Mouse (Mus musculus) CH12.LX (cell line): Measurements from ENCODE around the gene Themis. TPM values are rescaled to one million over a fixed set of nuclear protein-coding genes. Genes with fewer than 3 reads are reported as not detected.

Experiments used
- DNase-seq: peaks from one replicate; pipeline ENCODE4 v3.0.0-alpha.2; 2013; ENCODE audit errors: extremely low read depth
- H3K27ac ChIP-seq: 2 replicates; pipeline ENCODE4 v1.5.1; 2012; ENCODE audit warnings: low read depth, mild to moderate bottlenecking, control low read depth, moderate library complexity; ENCODE audit not compliant: insufficient read depth
- H3K27me3 ChIP-seq: replicated peaks from 2 replicates; pipeline ENCODE3; 2012; ENCODE audit warnings: inconsistent platforms
- H3K36me3 ChIP-seq, 2 experiments: replicated peaks in 1 of 2; 2 replicates each; pipeline versions ENCODE3 to v1.6.1; 2012; ENCODE audit warnings: inconsistent platforms in 1 of 2, low read length in 1 of 2, mild to moderate bottlenecking in 1 of 2, mixed read lengths in 1 of 2, moderate library complexity in 1 of 2; ENCODE audit not compliant: control insufficient read depth in 1 of 2, insufficient read depth in 1 of 2
- H3K4me1 ChIP-seq, 2 experiments: 2 replicates each; pipeline ENCODE4 v1.6.1; 2012; ENCODE audit warnings: inconsistent platforms in 1 of 2, moderate library complexity in 1 of 2; ENCODE audit not compliant: insufficient read depth in 2 of 2, control insufficient read depth in 1 of 2
- H3K4me2 ChIP-seq: 2 replicates; pipeline ENCODE4 v1.6.1; 2012; ENCODE audit warnings: low read depth, mild to moderate bottlenecking, control low read depth; ENCODE audit not compliant: poor library complexity, insufficient read depth, severe bottlenecking
- H3K4me3 ChIP-seq, 3 experiments: fragments of 150-350 bp in 1 of 3; sonication (generic) in 1 of 3; replicated peaks in 1 of 3; 2 replicates each; pipeline versions ENCODE3 to v1.5.1; 2011 to 2012; ENCODE audit warnings: low read depth in 2 of 3, low read length in 2 of 3, mild to moderate bottlenecking in 2 of 3, moderate library complexity in 2 of 3, control low read depth in 1 of 3, improper control_type of control experiment in 1 of 3, inconsistent platforms in 1 of 3, mixed read lengths in 1 of 3; ENCODE audit not compliant: poor library complexity in 1 of 3
- H3K79me2 ChIP-seq: replicated peaks from 2 replicates; pipeline ENCODE4 v1.6.1; 2012; ENCODE audit warnings: mild to moderate bottlenecking, moderate library complexity; ENCODE audit not compliant: control insufficient read depth, poor library complexity, insufficient read depth, severe bottlenecking; ENCODE audit errors: extremely low read depth
- H3K9ac ChIP-seq: 2 replicates; pipeline ENCODE4 v1.6.1; 2012; ENCODE audit warnings: low read depth, mild to moderate bottlenecking, control low read depth, moderate library complexity; ENCODE audit not compliant: insufficient read depth
- H3K9me3 ChIP-seq: replicated peaks from 2 replicates; pipeline ENCODE3; 2012; ENCODE audit warnings: low read length, inconsistent platforms, mixed read lengths
- CHD2 ChIP-seq: IDR thresholded peaks from 2 replicates; pipeline ENCODE4 v1.6.1; 2011; ENCODE audit warnings: low read length, improper control_type of control experiment
- CTCF ChIP-seq, 2 experiments: IDR thresholded peaks in 1 of 2; conservative IDR thresholded peaks in 1 of 2; 2 replicates each; pipeline ENCODE4 v1.5.1; 2011 to 2012; ENCODE audit warnings: low read depth in 2 of 2, low read length in 2 of 2, improper control_type of control experiment in 1 of 2, inconsistent platforms in 1 of 2, mild to moderate bottlenecking in 1 of 2, moderate library complexity in 1 of 2
- E2F4 ChIP-seq: IDR thresholded peaks from 2 replicates; pipeline ENCODE4 v1.6.1; 2011; ENCODE audit warnings: low read depth, low read length, improper control_type of control experiment; ENCODE audit not compliant: insufficient replicate concordance
- ELF1 ChIP-seq: IDR thresholded peaks from 2 replicates; pipeline ENCODE4 v1.6.1; 2014; ENCODE audit warnings: low read depth, mild to moderate bottlenecking, inconsistent platforms, low read length, improper control_type of control experiment
- GABPA ChIP-seq: IDR thresholded peaks from 2 replicates; pipeline ENCODE4 v1.6.1; 2012; ENCODE audit warnings: low read depth, low read length, improper control_type of control experiment, inconsistent platforms; ENCODE audit not compliant: insufficient replicate concordance
- HCFC1 ChIP-seq: IDR thresholded peaks from 2 replicates; pipeline ENCODE4 v1.6.1; 2012; ENCODE audit warnings: low read depth, mild to moderate bottlenecking, inconsistent platforms, low read length, improper control_type of control experiment
- IRF4 ChIP-seq: IDR thresholded peaks from 2 replicates; pipeline ENCODE4 v1.6.1; 2014; ENCODE audit warnings: low read depth, mild to moderate bottlenecking, inconsistent platforms, low read length, improper control_type of control experiment
- JUN ChIP-seq: IDR thresholded peaks from 2 replicates; pipeline ENCODE4 v1.6.1; 2011; ENCODE audit warnings: low read depth, mild to moderate bottlenecking, low read length, improper control_type of control experiment, moderate library complexity; ENCODE audit not compliant: insufficient read depth
- JUND ChIP-seq: conservative IDR thresholded peaks from 2 replicates; pipeline ENCODE4 v1.6.1; 2011; ENCODE audit warnings: low read depth, low read length, improper control_type of control experiment
- MAZ ChIP-seq: IDR thresholded peaks from 2 replicates; pipeline ENCODE4 v1.6.1; 2012; ENCODE audit warnings: low read depth, mild to moderate bottlenecking, inconsistent platforms, low read length, improper control_type of control experiment, moderate library complexity
- MEF2A ChIP-seq: IDR thresholded peaks from 2 replicates; pipeline ENCODE4 v1.6.1; 2014; ENCODE audit warnings: low read depth, mild to moderate bottlenecking, inconsistent platforms, low read length, improper control_type of control experiment, borderline replicate concordance
- NRF1 ChIP-seq: IDR thresholded peaks from 2 replicates; pipeline ENCODE4 v1.6.1; 2014; ENCODE audit warnings: low read depth, mild to moderate bottlenecking, inconsistent platforms, low read length, improper control_type of control experiment, moderate library complexity
- POLR2A ChIP-seq: IDR thresholded peaks from 2 replicates; pipeline ENCODE4 v1.6.1; 2011; ENCODE audit warnings: low read depth, mild to moderate bottlenecking, improper control_type of control experiment, low read length
- SIN3A ChIP-seq: IDR thresholded peaks from 2 replicates; pipeline ENCODE4 v1.6.1; 2012; ENCODE audit warnings: low read length, improper control_type of control experiment, inconsistent platforms
- SMC3 ChIP-seq: IDR thresholded peaks from 2 replicates; pipeline ENCODE4 v1.6.1; 2011; ENCODE audit warnings: low read depth, low read length, improper control_type of control experiment
- TBP ChIP-seq: conservative IDR thresholded peaks from 2 replicates; pipeline ENCODE4 v1.6.1; 2011; ENCODE audit warnings: low read depth, low read length, improper control_type of control experiment
- ZMIZ1 ChIP-seq: IDR thresholded peaks from 2 replicates; pipeline ENCODE4 v1.6.1; 2012; ENCODE audit warnings: low read depth, mild to moderate bottlenecking, inconsistent platforms, low read length, improper control_type of control experiment
- dilution Hi-C: fragments of 300-500 bp; cut with MboI; formaldehyde crosslinking; loops from 2 replicates; pipeline ENCODE4 v1.14.3; 2020; ENCODE audit warnings: low sequenced_read_pairs; ENCODE audit not compliant: extremely low pct_unique_long_range_greater_than_20kb, extremely low pct_ligation_motif_present
- in situ Hi-C: fragments of 300-500 bp; cut with MboI; formaldehyde crosslinking; loops from 3 replicates; pipeline ENCODE4 v1.14.3; 2019; ENCODE audit warnings: low sequenced_read_pairs, low pct_ligation_motif_present, low pct_unique_long_range_greater_than_20kb, mixed read lengths
- polyA plus RNA-seq: library from polyadenylated mRNA; unstranded; fragments of >175 nt; gene quantifications from 2 replicates; pipeline ENCODE4 v1.2.1, GENCODE M21; 2012; ENCODE audit warnings: low read depth; ENCODE audit not compliant: insufficient read length
- total RNA-seq, 2 experiments: library from RNA; depleted of rRNA; stranded (reverse); fragments of 300-350 nt in 1 of 2; fragments of >200 nt in 1 of 2; gene quantifications; 2 replicates each; pipeline ENCODE4 v1.2.3; 2012 to 2014

Gene Themis
- total and polyA plus RNA-seq, 3 experiments, result not detected

DNA sequence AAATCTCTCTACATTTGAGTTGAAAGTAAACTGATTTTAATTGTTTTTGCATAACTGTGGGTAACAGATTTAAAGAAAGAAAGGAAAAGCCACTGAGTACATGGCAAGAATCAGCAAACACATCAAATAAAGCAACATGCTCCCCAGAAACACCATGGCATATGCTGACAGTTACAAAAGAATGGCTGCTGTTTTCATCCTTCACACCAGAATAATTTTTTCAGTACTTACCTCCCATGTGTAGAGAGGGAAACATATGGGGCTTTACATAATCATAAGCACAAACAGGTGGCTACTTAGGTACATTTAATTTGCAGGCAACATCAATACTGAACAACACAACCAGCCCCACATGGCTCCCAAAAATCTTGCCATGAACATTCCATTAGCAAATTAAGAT lies 86.8 kb downstream of the Themis start:
- no peaks in the 10 kb centered on the region for H3K79me2 ChIP-seq
- no peak for DNase-seq
- H3K4me1 ChIP-seq, result no peaks in the 10 kb centered on the region
- TF ChIP-seq GABPA (no peak), NRF1 (no peak), CTCF (conservative IDR thresholded peaks at IDR 0.05 in 1 of 2, IDR thresholded peaks at IDR 0.05 in 1 of 2; ENCODE audit: low read depth in 2 of 2, low read length in 2 of 2) (no peak), E2F4 (no peak), MAZ (no peak), JUN (no peak), SMC3 (no peak), JUND (no peak), ELF1 (no peak), HCFC1 (no peak), MEF2A (no peak), ZMIZ1 (no peak), IRF4 (no peak)
- TF ChIP-seq, all 38 proteins: peak for 0
- H3K4me2 ChIP-seq, result no peak overlapping the region
- H3K27ac ChIP-seq, result no peak overlapping the region
- H3K9ac ChIP-seq, result no peak overlapping the region
- H3K4me3 ChIP-seq, result no peak overlapping the region
- dilution Hi-C loops, result no loop called here
- no peaks in the 10 kb centered on the region for H3K9me3 ChIP-seq
- in situ Hi-C loops, result no loop called here
- H3K27me3 ChIP-seq, result no peaks in the 10 kb centered on the region
- no peaks in the 10 kb centered on the region for H3K36me3 ChIP-seq

- TF ChIP-seq POLR2A (no peak), CHD2 (no peak), TBP (no peak), SIN3A (no peak)
- dilution Hi-C loops (no loop called here), in situ Hi-C loops (no loop called here)
- DNase-seq, result no peak
- H3K27me3 ChIP-seq, result no peaks in the 10 kb centered on the region
- no peaks in the 10 kb centered on the region for H3K79me2 ChIP-seq
- no peak overlapping the region for H3K4me2 ChIP-seq
- no peak overlapping the region for H3K9ac ChIP-seq
- H3K4me3 ChIP-seq, result no peak overlapping the region
- H3K36me3 ChIP-seq, result no peaks in the 10 kb centered on the region
- no peak overlapping the region for H3K27ac ChIP-seq
- peaks cover 0 to 3% of the 10 kb centered on the region in 2 experiments; a peak in 1 of 4 replicates for H3K4me1 ChIP-seq
- H3K9me3 ChIP-seq, result no peaks in the 10 kb centered on the region
Observed at GRCm38 (mm10) chr10:28776777-28777402, 108.7 kb downstream of the Themis start.
